Mouse (Mus musculus): ENCODE results near the gene Matn3. TPM values are rescaled to one million over a fixed set of nuclear protein-coding genes. Genes with fewer than 3 reads are reported as not detected.
A peak's percentile ranks its signal among the peaks of the same experiment; 100 is the strongest.

Matn3 gene
- not detected for total RNA-seq (2021)

- intact Hi-C loops (cut with DNase I): no loop called here
- DNase-seq (ENCODE audit: low spot score in 2 of 2): peak in 1 of 2 experiments; percentile 22
Measured at GRCm38 (mm10) chr12:8947714-8948464, at the start of gene Matn3. TSS of gene Matn3 (plus strand) at chr12:8947929.

GRCm38 (mm10) chr12:8898879-8899785 lies 48.6 kb upstream of the Matn3 start:
- intact Hi-C loops (cut with DNase I): no loop called here
- no peak for DNase-seq (ENCODE audit: low spot score in 2 of 2)

GRCm38 (mm10) chr12:8900107-8900698 lies 47.5 kb upstream of the Matn3 start:
- no peak for DNase-seq (ENCODE audit: low spot score in 2 of 2)
- intact Hi-C loops (cut with DNase I): no loop called here

GRCm38 (mm10) chr12:8900919-8901663 lies 46.6 kb upstream of the Matn3 start:
- intact Hi-C loops (cut with DNase I): no loop called here
- no peak for DNase-seq (ENCODE audit: low spot score in 2 of 2)

GRCm38 (mm10) chr12:8901934-8902333 lies 45.8 kb upstream of the Matn3 start:
- DNase-seq (ENCODE audit: low spot score in 2 of 2): no peak
- intact Hi-C loops (cut with DNase I): no loop called here

DNA sequence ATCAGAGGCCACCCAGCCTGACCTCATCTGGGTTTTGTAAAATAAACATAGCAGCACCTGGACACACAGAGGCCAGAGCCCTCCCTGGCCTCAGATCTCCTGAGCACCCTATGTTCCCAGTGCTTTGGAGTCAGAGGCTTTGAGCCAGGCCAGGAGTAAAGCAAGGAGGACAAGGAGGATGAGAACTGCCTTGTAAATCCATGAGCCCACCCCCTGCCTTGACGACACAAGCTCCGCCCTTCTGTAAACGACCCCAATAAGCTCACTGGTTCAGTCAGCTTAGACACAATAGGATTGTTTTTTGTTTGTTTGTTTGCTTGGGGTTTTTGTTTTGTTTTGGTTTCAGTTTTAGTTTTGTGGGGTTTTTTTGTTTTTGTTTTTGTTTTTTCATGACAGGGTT lies 45.2 kb upstream of the Matn3 start:
- intact Hi-C loops (cut with DNase I): no loop called here
- DNase-seq (ENCODE audit: low spot score in 2 of 2): no peak

DNA sequence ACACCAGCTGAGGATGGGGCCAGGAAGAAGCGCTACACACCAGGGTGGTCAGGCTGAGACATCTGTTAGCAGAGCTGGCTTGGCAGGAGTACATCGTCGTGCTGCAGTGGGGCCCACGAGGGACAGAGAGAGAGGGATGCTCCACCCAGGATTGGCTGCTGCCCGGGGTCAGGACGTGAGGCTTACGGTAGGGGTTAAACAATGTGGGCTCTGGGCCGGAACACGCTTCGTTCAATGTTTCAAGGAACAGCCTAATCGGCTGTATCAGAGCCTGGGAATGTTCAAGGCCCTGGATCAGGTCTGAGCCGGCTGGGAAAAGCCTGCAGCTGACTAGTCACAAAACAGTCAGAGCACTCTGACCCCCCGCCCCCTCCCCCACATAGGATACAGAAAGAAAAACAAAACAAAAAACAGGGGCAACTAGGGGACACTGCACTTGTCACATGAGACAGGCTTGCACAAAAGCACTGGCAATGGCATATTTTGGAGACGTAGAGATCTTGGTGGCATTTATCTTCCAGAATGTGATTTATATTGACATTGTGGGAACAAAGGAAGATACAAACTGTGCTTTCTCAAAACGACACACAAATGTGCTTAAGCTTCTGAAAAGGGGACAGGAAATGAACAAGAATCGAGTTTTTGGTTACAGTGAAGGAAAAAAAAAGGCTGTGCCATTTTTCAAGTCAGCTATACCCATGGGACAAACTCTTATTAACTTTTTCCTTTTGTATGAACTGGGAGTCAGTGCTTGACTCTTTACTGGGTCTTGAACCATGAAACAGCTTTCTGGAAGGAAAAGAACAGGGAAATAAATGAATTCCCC lies 34.7 kb upstream of the Matn3 start:
- DNase-seq (ENCODE audit: low spot score in 2 of 2): no peak
- intact Hi-C loops (cut with DNase I): no loop called here

DNA sequence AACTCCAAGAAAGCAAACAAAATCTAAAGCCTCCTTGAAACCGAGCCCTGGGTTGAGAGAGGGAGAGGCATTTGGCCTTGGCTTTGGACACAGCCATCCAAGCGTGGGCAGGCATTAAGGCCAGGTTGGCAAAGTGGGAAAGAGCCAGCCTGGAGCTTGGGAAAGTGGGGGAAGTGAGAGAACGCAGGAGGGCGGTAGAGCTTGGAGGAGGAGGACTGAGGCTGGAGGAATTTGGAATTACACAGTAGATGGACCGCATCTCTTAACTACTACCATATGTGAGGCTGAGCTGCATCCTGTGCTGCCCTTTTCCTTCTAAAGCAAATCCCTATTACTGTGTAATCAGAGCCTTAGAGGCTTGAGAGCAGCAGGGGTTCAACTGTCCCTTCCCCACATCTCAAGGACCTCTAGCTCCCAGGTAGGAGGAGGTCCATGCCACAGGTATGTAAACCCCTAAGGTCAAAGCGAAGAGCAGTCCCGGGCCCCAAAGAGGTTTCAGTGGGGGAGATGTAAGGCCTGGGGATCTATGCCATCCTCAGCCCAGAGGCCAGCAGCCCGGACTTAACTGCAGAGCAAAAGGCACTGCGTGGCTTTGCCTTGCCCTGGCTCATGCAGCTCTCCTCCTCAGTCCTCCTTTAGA lies 33.9 kb upstream of the Matn3 start:
- intact Hi-C loops (cut with DNase I): no loop called here

DNA sequence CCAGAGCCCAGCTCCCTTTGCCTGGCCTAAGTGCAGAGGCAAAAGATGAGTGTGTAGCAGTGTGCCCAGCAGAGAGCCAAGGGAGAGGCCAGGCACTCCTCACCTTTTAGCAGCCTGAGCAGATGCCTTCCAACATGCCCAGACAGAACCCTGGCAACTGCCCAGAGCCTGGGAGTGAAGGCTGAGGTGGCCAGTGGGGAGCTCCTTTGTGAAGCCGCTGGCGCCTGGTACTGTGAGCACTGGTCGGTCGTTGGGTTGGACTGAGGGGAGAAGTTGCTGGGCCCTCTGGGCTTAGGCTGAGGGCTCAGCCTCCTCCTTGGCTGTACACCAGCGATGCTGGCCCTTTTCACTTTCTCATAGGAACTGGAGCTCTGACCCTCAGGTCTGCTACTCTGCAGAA lies 31.4 kb upstream of the Matn3 start:
- peak in 1 of 2 experiments; percentile 12 for DNase-seq (ENCODE audit: low spot score in 2 of 2)
- intact Hi-C loops (cut with DNase I): no loop called here

More for the DNA sequence above, 33.9 kb upstream of the Matn3 start:
- DNase-seq (ENCODE audit: low spot score in 2 of 2): no peak

- intact Hi-C loops (cut with DNase I): no loop called here
- no peak for DNase-seq (ENCODE audit: low spot score in 2 of 2)
Measured at GRCm38 (mm10) chr12:8919231-8919630, 28.5 kb upstream of the Matn3 start.

GRCm38 (mm10) chr12:8920996-8921393 lies 26.7 kb upstream of the Matn3 start:
- DNase-seq (ENCODE audit: low spot score in 2 of 2): no peak
- intact Hi-C loops (cut with DNase I): loop anchor here (5.0 kb wide), 1 partner anchor 249 kb away; the partner anchor contains the start of gene Pum2

- intact Hi-C loops (cut with DNase I): loop anchor here (2.0 to 5.0 kb wide), 2 partner anchors 53 to 249 kb away; partner anchors contain the start of gene Pum2
Measured at GRCm38 (mm10) chr12:8921394-8922368, 26.0 kb upstream of the Matn3 start, which contains the start of gene Laptm4a. TSS of gene Laptm4a (plus strand) at chr12:8921664.

GRCm38 (mm10) chr12:8922369-8923124 lies 25.2 kb upstream of the Matn3 start:
- DNase-seq (ENCODE audit: low spot score in 2 of 2): no peak
- intact Hi-C loops (cut with DNase I): loop anchor here (2.0 to 5.0 kb wide), 2 partner anchors 52 to 250 kb away; partner anchors contain the start of gene Pum2

More at GRCm38 (mm10) chr12:8921394-8922368, 26.0 kb upstream of the Matn3 start, which contains the start of gene Laptm4a:
- peak; percentile 98 for DNase-seq (ENCODE audit: low spot score in 2 of 2)

DNA sequence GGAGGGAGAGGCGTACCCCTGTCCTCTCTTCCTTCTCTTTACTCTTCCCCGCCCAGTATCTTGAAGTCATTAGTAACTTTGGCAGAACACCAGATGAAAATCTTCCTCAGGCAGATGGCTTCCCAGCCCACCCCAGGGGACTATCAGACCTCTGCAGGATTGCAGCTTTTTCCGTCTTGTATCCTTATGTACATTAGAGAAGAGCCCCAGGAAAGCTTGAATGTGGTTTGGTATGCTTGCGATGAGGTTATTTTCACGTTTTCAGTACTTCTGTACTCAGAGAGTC lies 24.7 kb upstream of the Matn3 start:
- DNase-seq (ENCODE audit: low spot score in 2 of 2): no peak

GRCm38 (mm10) chr12:8923603-8924002 lies 24.1 kb upstream of the Matn3 start:
- intact Hi-C loops (cut with DNase I): loop anchor here (2.0 to 5.0 kb wide), 2 partner anchors 51 to 251 kb away; partner anchors contain the start of gene Pum2
- no peak for DNase-seq (ENCODE audit: low spot score in 2 of 2)

More for the DNA sequence above, 24.7 kb upstream of the Matn3 start:
- intact Hi-C loops (cut with DNase I): loop anchor here (2.0 to 5.0 kb wide), 2 partner anchors 52 to 251 kb away; partner anchors contain the start of gene Pum2

DNA sequence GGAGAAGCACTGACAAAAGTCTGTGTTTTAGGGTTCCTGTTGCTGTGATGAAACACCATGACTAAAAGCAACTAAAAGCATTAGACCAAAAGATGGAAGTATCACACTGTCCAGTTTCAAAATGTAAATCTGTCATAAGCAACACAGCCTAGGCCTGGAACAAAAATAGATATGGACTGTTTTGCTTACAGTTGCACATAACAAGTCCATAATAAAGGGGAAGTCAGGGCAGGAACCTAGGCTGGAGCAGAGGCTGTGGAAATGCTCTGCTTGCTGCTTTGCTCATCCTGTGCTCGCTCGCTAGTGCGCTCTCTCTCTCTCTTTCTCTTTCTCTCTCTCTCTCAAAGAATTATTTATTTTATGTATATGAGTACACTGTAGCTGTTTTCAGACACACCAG lies 20.1 kb upstream of the Matn3 start:
- intact Hi-C loops (cut with DNase I): no loop called here
- no peak for DNase-seq (ENCODE audit: low spot score in 2 of 2)

Data from left cerebral cortex, postnatal 36 days (tissue).